Mouse (Mus musculus): ENCODE results near the gene Ndufa7.
"Not testable (repeated sequence)": the region's sequence is repeated elsewhere in the genome, so short reads cannot be mapped to it uniquely, and the experiment has no call there.

Gene Ndufa7

DNA sequence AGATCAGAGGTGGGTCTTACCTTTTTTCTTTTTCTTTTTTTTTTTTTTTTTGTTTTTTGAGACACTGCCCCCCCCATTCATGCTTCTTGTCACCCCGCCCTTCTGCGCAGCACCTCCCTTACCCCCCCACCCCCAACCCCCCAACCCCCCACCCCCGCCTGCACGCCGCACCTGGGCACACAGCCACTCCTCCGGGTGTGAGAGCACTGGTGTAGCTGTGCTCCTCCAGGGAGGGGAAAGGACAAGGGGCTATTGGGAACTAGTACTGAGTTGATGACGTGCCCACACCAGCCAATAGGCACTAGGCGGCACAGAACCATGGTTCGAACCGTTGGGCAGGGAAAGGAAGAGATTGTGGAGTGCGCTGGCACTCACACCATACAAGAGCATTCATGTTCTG lies 50.0 kb downstream of the Ndufa7 start:
- DNase-seq (ENCODE audit: low read depth, low spot score): no peak

GRCm38 (mm10) chr17:33875797-33876196 lies 51.4 kb downstream of the Ndufa7 start:
- DNase-seq (ENCODE audit: low read depth, low spot score): not testable (repeated sequence)

GRCm38 (mm10) chr17:33884320-33884719 lies 59.9 kb downstream of the Ndufa7 start:
- DNase-seq (ENCODE audit: low read depth, low spot score): not testable (repeated sequence)

- not testable (repeated sequence) for DNase-seq (ENCODE audit: low read depth, low spot score)
Measured at GRCm38 (mm10) chr17:33887802-33888201, 63.4 kb downstream of the Ndufa7 start.

Measured in forelimb bud, embryonic 11.5 days (tissue).